ENCODE assay signal across 10 mouse cellular contexts in genomic region chr2:156190004-156190896, GRCm38 (mm10). TPM values are rescaled to one million over a fixed set of nuclear protein-coding genes. Genes with fewer than 3 reads are reported as not detected.
A peak's percentile ranks its signal among the peaks of the same experiment; 100 is the strongest.
DNase-seq lines count a peak whose midpoint lies in the region; ATAC-seq and TF ChIP-seq lines count a peak whose summit lies in the region.
"Had no signal": no experiment of that assay in that cellular context is flagged by ENCODE, and none has a peak within 500 bp of the region (broad histone marks: within the 10 kb centered on the region; RNA-seq: fewer than 3 reads in every experiment).

No protein-coding gene starts in this region.

- no peaks in the 10 kb centered on the region for H3K9me3 ChIP-seq in liver, embryonic 12.5 days (replicated peaks)
- no peaks in the 10 kb centered on the region for H3K9me3 ChIP-seq in hindbrain, postnatal 0 days (ENCODE audit: low read length)

- no peaks in the 10 kb centered on the region for H3K27me3 ChIP-seq in liver, embryonic 12.5 days (replicated peaks)
- H3K27me3 ChIP-seq in hindbrain, postnatal 0 days (ENCODE audit: insufficient read depth, low read length), result no peaks in the 10 kb centered on the region

- H3K36me3 ChIP-seq in liver, embryonic 12.5 days, result no peaks in the 10 kb centered on the region
- no peaks in the 10 kb centered on the region for H3K36me3 ChIP-seq in hindbrain, postnatal 0 days (ENCODE audit: insufficient read depth, low read length)

- 0 out of 2 replicates have a peak overlapping the region, but pooled peaks have one; percentile 27 for H3K27ac ChIP-seq in liver, embryonic 12.5 days
- H3K27ac ChIP-seq in layer of hippocampus, adult 2 months, result no peak overlapping the region
- no peak overlapping the region for H3K27ac ChIP-seq in hindbrain, postnatal 0 days

- H3K4me1 ChIP-seq in liver, embryonic 12.5 days, result peaks cover 28% of the 10 kb centered on the region
- H3K4me1 ChIP-seq in hindbrain, postnatal 0 days (ENCODE audit: insufficient read depth, low read length), result no peaks in the 10 kb centered on the region

- peak overlapping the region; percentile 9; the same call in 1 of the 2 replicates for H3K4me3 ChIP-seq in liver, embryonic 12.5 days
- no peak overlapping the region for H3K4me3 ChIP-seq in layer of hippocampus, adult 2 months
- H3K4me3 ChIP-seq in hindbrain, postnatal 0 days (ENCODE audit: low read length), result no peak overlapping the region
- H3K4me3 ChIP-seq: erythroblast, embryonic 14.5 days had no signal

- WGBS in liver, embryonic 12.5 days (ENCODE audit: insufficient replicate concordance), result 28% methylated on average over 14 of the region's 14 CpGs
- WGBS in hindbrain, postnatal 0 days, result 84% methylated on average over 14 of the region's 14 CpGs

- peak; percentile 67 for ATAC-seq in liver, embryonic 12.5 days
- ATAC-seq in neutrophil, adult 5-6 weeks (ENCODE audit: extremely low read depth, insufficient number of reproducible peaks, low FRiP score, poor library complexity, severe bottlenecking), result peak; percentile 80
- no peak for ATAC-seq in hindbrain, postnatal 0 days

- DNase-seq in CD4-positive helper T cell, adult 2 months (ENCODE audit: low read depth, low spot score), result peak; percentile 87
- DNase-seq in T-cell, adult 2 months (ENCODE audit: low spot score), result peak; percentile 80
- no peak for DNase-seq in layer of hippocampus, adult 2 months (ENCODE audit: low spot score in 2 of 2)
- no peak for DNase-seq in hindbrain, postnatal 0 days (ENCODE audit: low spot score)
- no peak for DNase-seq in kidney, postnatal 25 days
- DNase-seq in adrenal gland, adult 18-20 months (ENCODE audit: low spot score in 2 of 2), result no peak
- DNase-seq: kidney, adult 18-20 months had no signal

- no peak for TF ChIP-seq CTCF in layer of hippocampus, adult 2 months (conservative IDR thresholded peaks at IDR 0.05)
- TF ChIP-seq CTCF in hindbrain, postnatal 0 days (IDR thresholded peaks at IDR 0.05; ENCODE audit: low read depth), result no peak

- H3K4me2 ChIP-seq in liver, embryonic 12.5 days, result peak overlapping the region; percentile 48
- no peak overlapping the region for H3K4me2 ChIP-seq in hindbrain, postnatal 0 days (ENCODE audit: low read depth, low read length)

- peak overlapping the region; percentile 41; the same call in 1 of the 2 replicates for H3K9ac ChIP-seq in liver, embryonic 12.5 days
- no peak overlapping the region for H3K9ac ChIP-seq in hindbrain, postnatal 0 days (replicated peaks; ENCODE audit: low read length)

RNA-seq across cellular contexts. Expression of gene Phf20, which starts 6.0 kb away (rescaled TPM):
- 22.1 and 26.2 TPM in 2 replicates for polyA plus RNA-seq in liver, embryonic 12.5 days (2016; fragmentation: Nextera tagmentation; extraction: Ambion mirVana)
- 42.7 and 80.4 TPM in 2 replicates for total RNA-seq in neutrophil, adult 5-6 weeks (2017)
- 100 to 1,000 TPM; 106 to 116 TPM for total RNA-seq in layer of hippocampus, adult 2 months (2021)
- 27.3 and 31.0 TPM in 2 replicates for total RNA-seq in hindbrain, postnatal 0 days (2014; rRNA removed)
- 100 and 105 TPM in 2 replicates for polyA plus RNA-seq in hindbrain, postnatal 0 days (2015; fragmentation: Nextera tagmentation; extraction: Ambion mirVana)
- 10 to 100 TPM; 32.3 to 42.2 TPM for total RNA-seq in adrenal gland, adult 18-20 months (2021)

RNA-seq across cellular contexts. Expression of gene Rbm39, which starts 10.2 kb away (rescaled TPM):
- polyA plus RNA-seq in liver, embryonic 12.5 days (2016; fragmentation: Nextera tagmentation; extraction: Ambion mirVana), result 328 and 329 TPM in 2 replicates
- total RNA-seq in neutrophil, adult 5-6 weeks (2017), result 1,446 and 1,484 TPM in 2 replicates
- total RNA-seq in layer of hippocampus, adult 2 months (2021), result 100 to 1,000 TPM; 346 to 390 TPM
- 250 and 341 TPM in 2 replicates for total RNA-seq in hindbrain, postnatal 0 days (2014; rRNA removed)
- polyA plus RNA-seq in hindbrain, postnatal 0 days (2015; fragmentation: Nextera tagmentation; extraction: Ambion mirVana), result 448 and 480 TPM in 2 replicates
- total RNA-seq in adrenal gland, adult 18-20 months (2021), result 100 to 1,000 TPM; 283 to 382 TPM

RNA-seq across cellular contexts. Expression of gene Nfs1, which starts 46.3 kb away (rescaled TPM):
- 70.7 and 72.0 TPM in 2 replicates for polyA plus RNA-seq in liver, embryonic 12.5 days (2016; fragmentation: Nextera tagmentation; extraction: Ambion mirVana)
- total RNA-seq in neutrophil, adult 5-6 weeks (2017), result 22.2 and 26.5 TPM in 2 replicates
- 10 to 100 TPM; 41.6 to 45.2 TPM for total RNA-seq in layer of hippocampus, adult 2 months (2021)
- 42.2 and 49.2 TPM in 2 replicates for total RNA-seq in hindbrain, postnatal 0 days (2014; rRNA removed)
- 37.5 and 39.2 TPM in 2 replicates for polyA plus RNA-seq in hindbrain, postnatal 0 days (2015; fragmentation: Nextera tagmentation; extraction: Ambion mirVana)
- total RNA-seq in adrenal gland, adult 18-20 months (2021), result 10 to 100 TPM; 80.4 to 90.4 TPM

RNA-seq across cellular contexts. Expression of gene Romo1, which starts 46.4 kb away (rescaled TPM):
- polyA plus RNA-seq in liver, embryonic 12.5 days (2016; fragmentation: Nextera tagmentation; extraction: Ambion mirVana), result 302 and 311 TPM in 2 replicates
- 5.5 and 13.5 TPM in 2 replicates for total RNA-seq in neutrophil, adult 5-6 weeks (2017)
- total RNA-seq in layer of hippocampus, adult 2 months (2021), result 100 to 1,000 TPM; 149 to 160 TPM
- total RNA-seq in hindbrain, postnatal 0 days (2014; rRNA removed), result 113 and 152 TPM in 2 replicates
- polyA plus RNA-seq in hindbrain, postnatal 0 days (2015; fragmentation: Nextera tagmentation; extraction: Ambion mirVana), result 604 and 613 TPM in 2 replicates
- 100 to 1,000 TPM; 346 to 350 TPM for total RNA-seq in adrenal gland, adult 18-20 months (2021)

Comparison
In these comparisons a context has a peak if more than half of its experiments do, and no peak if none do; other contexts are left out.
1. DNase-seq: peak in CD4-positive helper T cell, adult 2 months (single experiment) and T-cell, adult 2 months (single experiment); none in layer of hippocampus, adult 2 months (0 of 2), hindbrain, postnatal 0 days (single experiment), kidney, postnatal 25 days (0 of 2) and adrenal gland, adult 18-20 months (0 of 2).